Mouse (Mus musculus) testis, adult 2 months (tissue): ENCODE data around the gene Spag4.

Source experiments
- CTCF ChIP-seq: fragments of 200-500 bp; IDR thresholded peaks from 2 replicates; pipeline ENCODE4 v1.5.1; 2012; ENCODE audit warnings: low read depth, mild to moderate bottlenecking, inconsistent platforms, low read length, moderate library complexity; ENCODE audit not compliant: control insufficient read depth, insufficient read depth, insufficient replicate concordance
- POLR2A ChIP-seq: fragments of 200-500 bp; IDR thresholded peaks from 2 replicates; pipeline ENCODE4 v1.6.1; 2012; ENCODE audit warnings: low read depth, mild to moderate bottlenecking, inconsistent platforms, low read length, moderate library complexity; ENCODE audit not compliant: control insufficient read depth

- no peak for TF ChIP-seq CTCF
- TF ChIP-seq POLR2A: no peak
Observed at GRCm38 (mm10) chr2:156047929-156048328, 17.0 kb upstream of the Spag4 start.
